Mouse (Mus musculus) frontal cortex, postnatal 25 days (tissue): ENCODE results near the gene Igf1r.

Experiments used
- DNase-seq, 2 experiments: peaks; one replicate each; pipeline ENCODE4 v3.0.0; 2022; ENCODE audit warnings: low spot score in 2 of 2

The Igf1r gene

GRCm38 (mm10) chr7:68164074-68164473, 211.4 kb downstream of the Igf1r start:
- DNase-seq = no peak

- no peak for DNase-seq
Observed at GRCm38 (mm10) chr7:68172776-68173175, 220.1 kb downstream of the Igf1r start.

- no peak for DNase-seq
Observed at GRCm38 (mm10) chr7:68179672-68180071, 227.0 kb downstream of the Igf1r start.

GRCm38 (mm10) chr7:68181104-68181503, 228.5 kb downstream of the Igf1r start:
- DNase-seq = no peak

- DNase-seq = no peak
Observed at GRCm38 (mm10) chr7:68182025-68182424, 229.4 kb downstream of the Igf1r start.

GRCm38 (mm10) chr7:68182773-68183172, 230.1 kb downstream of the Igf1r start:
- DNase-seq = no peak

- DNase-seq = no peak
Observed at GRCm38 (mm10) chr7:68183421-68183820, 230.8 kb downstream of the Igf1r start.

GRCm38 (mm10) chr7:68189211-68189610, 236.6 kb downstream of the Igf1r start:
- DNase-seq = no peak

- no peak for DNase-seq
Observed at GRCm38 (mm10) chr7:68189691-68190456, 237.2 kb downstream of the Igf1r start.

- DNase-seq = no peak
Observed at GRCm38 (mm10) chr7:68193958-68194695, 241.5 kb downstream of the Igf1r start.

GRCm38 (mm10) chr7:68199609-68200008, 247.0 kb downstream of the Igf1r start:
- no peak for DNase-seq

GRCm38 (mm10) chr7:68205776-68206427, 253.3 kb downstream of the Igf1r start:
- DNase-seq = no peak

- no peak for DNase-seq
Observed at GRCm38 (mm10) chr7:68209039-68209438, 256.4 kb downstream of the Igf1r start.

- DNase-seq = no peak
Observed at GRCm38 (mm10) chr7:68210417-68210816, 257.8 kb downstream of the Igf1r start.

- no peak for DNase-seq
Observed at GRCm38 (mm10) chr7:68211883-68212282, 259.3 kb downstream of the Igf1r start.

- DNase-seq = no peak
Observed at GRCm38 (mm10) chr7:68213842-68214241, 261.2 kb downstream of the Igf1r start.

GRCm38 (mm10) chr7:68215522-68216070, 263.0 kb downstream of the Igf1r start:
- DNase-seq = no peak

- DNase-seq = no peak
Observed at GRCm38 (mm10) chr7:68218879-68219278, 266.3 kb downstream of the Igf1r start.

GRCm38 (mm10) chr7:68221677-68222230, 269.1 kb downstream of the Igf1r start:
- DNase-seq = no peak

- no peak for DNase-seq
Observed at GRCm38 (mm10) chr7:68223356-68223808, 270.8 kb downstream of the Igf1r start.

- no peak for DNase-seq
Observed at GRCm38 (mm10) chr7:68224006-68224405, 271.4 kb downstream of the Igf1r start.
